In genomic region chr8:75032961-75033360, GRCm38 (mm10) we compare ENCODE assay signal across 8 mouse cellular contexts. TPM values are rescaled to one million over a fixed set of nuclear protein-coding genes. Genes with fewer than 3 reads are reported as not detected.
DNase-seq lines count a peak whose midpoint lies in the region; ATAC-seq and TF ChIP-seq lines count a peak whose summit lies in the region.

No protein-coding gene starts in this region.

- no peak for ATAC-seq in heart, embryonic 16.5 days (replicated peaks; ENCODE audit: extremely low read depth, insufficient read depth, low FRiP score)
- no peak for ATAC-seq in G1E (ENCODE audit: extremely low read depth, insufficient number of reproducible peaks, low FRiP score, poor library complexity, severe bottlenecking)
- no peak for ATAC-seq in forebrain, embryonic 15.5 days (replicated peaks)
- peak; percentile 5; the same call in 1 of the 2 replicates for ATAC-seq in megakaryocyte-erythroid progenitor cell, adult 5-6 weeks (replicated peaks; ENCODE audit: low FRiP score, low TSS enrichment, poor library complexity, severe bottlenecking)

- H3K27ac ChIP-seq in heart, embryonic 16.5 days (ENCODE audit: low read length): peak overlapping the region; percentile 59; the same call in 1 of the 2 replicates
- H3K27ac ChIP-seq in forebrain, embryonic 15.5 days (replicated peaks): 0 out of 2 replicates have a peak overlapping the region, but pooled peaks have one; percentile 8

- peaks cover 20% of the 10 kb centered on the region for H3K36me3 ChIP-seq in heart, embryonic 16.5 days (ENCODE audit: control insufficient read depth, insufficient read depth)
- peaks cover 68% of the 10 kb centered on the region for H3K36me3 ChIP-seq in G1E (replicated peaks)
- peaks cover 25% of the 10 kb centered on the region for H3K36me3 ChIP-seq in forebrain, embryonic 15.5 days

- WGBS in heart, embryonic 16.5 days: 62% methylated on average over 5 of the region's 5 CpGs
- 74% methylated on average over 5 of the region's 5 CpGs for WGBS in forebrain, embryonic 15.5 days

- H3K27me3 ChIP-seq in heart, embryonic 16.5 days (ENCODE audit: control insufficient read depth, insufficient read depth, low read length): no peaks in the 10 kb centered on the region
- no peaks in the 10 kb centered on the region for H3K27me3 ChIP-seq in G1E (ENCODE audit: insufficient read depth, low read length)
- H3K27me3 ChIP-seq in forebrain, embryonic 15.5 days: no peaks in the 10 kb centered on the region

- no peak for DNase-seq in heart, adult 9 months (ENCODE audit: low spot score in 2 of 2)
- no peak for DNase-seq in G1E (ENCODE audit: low spot score)
- DNase-seq in ovary, postnatal 10 days (ENCODE audit: low spot score): no peak
- DNase-seq in urinary bladder, adult 18-20 months (ENCODE audit: low spot score in 2 of 2): no peak
- DNase-seq in adrenal gland, postnatal 36 days: no peak

- H3K4me2 ChIP-seq in heart, embryonic 16.5 days (ENCODE audit: low read depth, low read length): peak overlapping the region; percentile 69
- H3K4me2 ChIP-seq in forebrain, embryonic 15.5 days (replicated peaks): peak overlapping the region; percentile 72

- H3K9me3 ChIP-seq in heart, embryonic 16.5 days (replicated peaks; ENCODE audit: control insufficient read depth, low read length): no peaks in the 10 kb centered on the region
- no peaks in the 10 kb centered on the region for H3K9me3 ChIP-seq in G1E (replicated peaks)
- H3K9me3 ChIP-seq in forebrain, embryonic 15.5 days: no peaks in the 10 kb centered on the region

- no peak for TF ChIP-seq CTCF in G1E (IDR thresholded peaks at IDR 0.05; ENCODE audit: low read depth, low read length)

- H3K4me1 ChIP-seq in heart, embryonic 16.5 days (ENCODE audit: control insufficient read depth, insufficient read depth, low read length): peaks cover 17% of the 10 kb centered on the region
- H3K4me1 ChIP-seq in G1E (ENCODE audit: insufficient read depth, low read depth, low read length): peaks cover 26% of the 10 kb centered on the region
- H3K4me1 ChIP-seq in forebrain, embryonic 15.5 days: peaks cover 12% of the 10 kb centered on the region

- H3K9ac ChIP-seq in heart, embryonic 16.5 days (ENCODE audit: low read length): peak overlapping the region; percentile 54
- peak overlapping the region; percentile 67; the same call in 1 of the 2 replicates for H3K9ac ChIP-seq in forebrain, embryonic 15.5 days (replicated peaks)

- peak overlapping the region; percentile 76 for H3K4me3 ChIP-seq in heart, embryonic 16.5 days (ENCODE audit: low read length)
- H3K4me3 ChIP-seq in G1E (ENCODE audit: low read depth, low read length): peak overlapping the region; percentile 75; the same call in 1 of the 2 replicates
- H3K4me3 ChIP-seq in forebrain, embryonic 15.5 days: peak overlapping the region; percentile 73

RNA-seq across cellular contexts. Expression of gene Tom1, which starts 0.5 kb away (rescaled TPM):
- polyA plus RNA-seq in heart, embryonic 16.5 days (2015; fragmentation: Nextera tagmentation; extraction: Ambion mirVana): 42.3 and 51.6 TPM in 2 replicates
- 42.6 and 55.8 TPM in 2 replicates for total RNA-seq in G1E (2014; fragmentation: Nextera tagmentation)
- total RNA-seq in G1E (2017): 27.7 and 29.4 TPM in 2 replicates
- 15.4 and 17.4 TPM in 2 replicates for polyA plus RNA-seq in G1E (2012)
- 14.4 and 20.7 TPM in 2 replicates for polyA plus RNA-seq in forebrain, embryonic 15.5 days (2015; fragmentation: Nextera tagmentation; extraction: Ambion mirVana)
- total RNA-seq in megakaryocyte-erythroid progenitor cell, adult 5-6 weeks (2014; fragmentation: Nextera tagmentation): 14.1 and 22.2 TPM in 2 replicates
- 8.5 and 17.3 TPM in 2 replicates for total RNA-seq in megakaryocyte-erythroid progenitor cell, adult 5-6 weeks (2017)
- 10 to 100 TPM; 42.5 to 46.0 TPM for total RNA-seq in adrenal gland, postnatal 36 days (2021)

RNA-seq across cellular contexts. Expression of gene Hmgxb4, which starts 39.8 kb away (rescaled TPM):
- polyA plus RNA-seq in heart, embryonic 16.5 days (2015; fragmentation: Nextera tagmentation; extraction: Ambion mirVana): 17.9 and 18.9 TPM in 2 replicates
- total RNA-seq in G1E (2014; fragmentation: Nextera tagmentation) (52.1 and 67.0 TPM in 2 replicates), G1E (2017) (38.3 and 43.5 TPM in 2 replicates)
- 14.8 and 16.1 TPM in 2 replicates for polyA plus RNA-seq in G1E (2012)
- polyA plus RNA-seq in forebrain, embryonic 15.5 days (2015; fragmentation: Nextera tagmentation; extraction: Ambion mirVana): 46.2 and 49.1 TPM in 2 replicates
- 42.9 and 63.2 TPM in 2 replicates for total RNA-seq in megakaryocyte-erythroid progenitor cell, adult 5-6 weeks (2014; fragmentation: Nextera tagmentation)
- total RNA-seq in megakaryocyte-erythroid progenitor cell, adult 5-6 weeks (2017): 36.8 and 65.7 TPM in 2 replicates
- total RNA-seq in adrenal gland, postnatal 36 days (2021): 10 to 100 TPM; 19.0 to 24.1 TPM
